Mouse (Mus musculus) ES-E14 (cell line): Measurements from ENCODE around the gene Chd5. TPM values are rescaled to one million over a fixed set of nuclear protein-coding genes. Genes with fewer than 3 reads are reported as not detected.
A peak's percentile ranks its signal among the peaks of the same experiment; 100 is the strongest.

ENCODE experiments used
- DNase-seq: peaks from one replicate; pipeline ENCODE4 v3.0.0-alpha.2; 2013; ENCODE audit warnings: low read depth, low spot score
- H3K27ac ChIP-seq: 2 replicates; pipeline ENCODE4 v1.5.1; 2012; ENCODE audit warnings: low read depth, mild to moderate bottlenecking, low read length, moderate library complexity, mixed read lengths; ENCODE audit not compliant: poor library complexity, insufficient read depth, severe bottlenecking
- H3K36me3 ChIP-seq: 2 replicates; pipeline ENCODE4 v1.6.1; 2012; ENCODE audit warnings: mild to moderate bottlenecking, low read length, moderate library complexity, mixed read lengths; ENCODE audit not compliant: control insufficient read depth, poor library complexity, insufficient read depth, severe bottlenecking
- H3K4me1 ChIP-seq, 2 experiments: fragments of 150-350 bp in 1 of 2; sonication (generic) in 1 of 2; 2 replicates each; pipeline ENCODE4 v1.6.1; 2012; ENCODE audit warnings: low read length in 2 of 2, mild to moderate bottlenecking in 1 of 2, mixed read lengths in 1 of 2; ENCODE audit not compliant: control insufficient read depth in 2 of 2, insufficient read depth in 2 of 2, poor library complexity in 1 of 2
- H3K4me3 ChIP-seq, 2 experiments: fragments of 150-350 bp in 1 of 2; sonication (generic) in 1 of 2; 2 replicates each; pipeline ENCODE4 v1.5.1; 2012; ENCODE audit warnings: low read length in 2 of 2, low read depth in 1 of 2, mild to moderate bottlenecking in 1 of 2, mixed read lengths in 1 of 2; ENCODE audit not compliant: insufficient read depth in 1 of 2, poor library complexity in 1 of 2, severe bottlenecking in 1 of 2
- H3K9ac ChIP-seq: 2 replicates; pipeline ENCODE4 v1.6.1; 2012; ENCODE audit warnings: low read depth, mild to moderate bottlenecking, low read length, mixed read lengths; ENCODE audit not compliant: poor library complexity, insufficient read depth, severe bottlenecking
- H3K9me3 ChIP-seq: fragments of 150-350 bp; sonication (generic); 2 replicates; pipeline ENCODE4 v1.6.1; 2012; ENCODE audit warnings: low read depth, mild to moderate bottlenecking, low read length; ENCODE audit not compliant: control insufficient read depth, insufficient read depth
- CHD2 ChIP-seq: IDR thresholded peaks from 2 replicates; pipeline ENCODE4 v1.6.1; 2014; ENCODE audit warnings: mild to moderate bottlenecking, low read depth, low read length, inconsistent platforms
- HCFC1 ChIP-seq: IDR thresholded peaks from 2 replicates; pipeline ENCODE4 v1.6.1; 2012; ENCODE audit warnings: low read length, inconsistent platforms, borderline replicate concordance; ENCODE audit not compliant: insufficient read depth
- MAFK ChIP-seq: IDR thresholded peaks from 2 replicates; pipeline ENCODE4 v1.6.1; 2014; ENCODE audit warnings: mild to moderate bottlenecking, low read depth, low read length, inconsistent platforms; ENCODE audit not compliant: insufficient read depth
- ZC3H11A ChIP-seq: IDR thresholded peaks from 2 replicates; pipeline ENCODE4 v1.6.1; 2012; ENCODE audit warnings: low read depth, mild to moderate bottlenecking, inconsistent platforms, low read length, borderline replicate concordance
- ZNF384 ChIP-seq: IDR thresholded peaks from 2 replicates; pipeline ENCODE4 v1.6.1; 2012; ENCODE audit warnings: low read depth, low read length, inconsistent platforms
- in situ Hi-C, 2 experiments: fragments of 600-800 bp; cut with MboI; formaldehyde crosslinking; loops; one replicate each; pipeline ENCODE4 v1.15.1; 2025; ENCODE audit warnings: low sequenced_read_pairs in 2 of 2, inconsistent platforms in 1 of 2; ENCODE audit not compliant: unreplicated experiment in 2 of 2
- total RNA-seq: library from RNA; depleted of rRNA; stranded (reverse); fragments of 300-350 nt; gene quantifications from 2 replicates; pipeline ENCODE4 v1.2.3, GENCODE M21; 2012; rRNA removed

Chd5 gene
- total RNA-seq: 3.1 and 5.8 TPM in 2 replicates

- DNase-seq: no peak
- no peak within 1 kb of the TSS for H3K27ac ChIP-seq
These were observed at the start of gene Chd5 for GRCm38 (mm10) chr4:152338419-152339292. Gene Chd5, plus strand, starts transcription at chr4:152338651.

DNA sequence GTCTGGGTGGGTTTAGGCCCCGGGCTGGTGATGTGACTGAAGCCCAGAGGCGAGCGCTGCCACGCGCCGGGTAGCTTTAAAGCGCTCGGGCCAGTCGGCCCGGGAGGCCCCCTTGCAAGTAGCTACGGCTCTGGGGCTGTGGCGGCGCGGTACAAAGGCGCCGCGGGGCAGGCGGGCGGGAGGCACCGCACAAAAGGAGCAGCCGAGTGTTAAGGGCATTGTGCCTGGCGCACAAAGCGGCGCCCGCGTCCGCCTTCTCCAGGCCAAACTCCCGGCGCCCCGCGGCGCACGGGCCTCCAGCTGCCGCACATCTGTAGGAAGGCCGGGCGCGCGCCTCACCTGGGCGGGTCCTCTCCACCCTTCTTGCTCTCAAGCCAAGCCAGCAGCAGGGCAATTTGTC, 48.1 kb upstream of the Chd5 start:
- Histone ChIP-seq H3K4me3 (peak overlapping the region; percentile 18 to 38; a peak in 3 of 4 replicates), H3K36me3 (no peaks in the 10 kb centered on the region), H3K9me3 (no peaks in the 10 kb centered on the region), H3K9ac (no peak overlapping the region; the same call in 1 of the 2 replicates), H3K27ac (peak overlapping the region; percentile 11; the same call in 1 of the 2 replicates), H3K4me1 (peaks cover 7 to 46% of the 10 kb centered on the region in 2 experiments; a peak in 3 of 4 replicates)
- in situ Hi-C loops: no loop called here
- peak; percentile 68 for DNase-seq
- TF ChIP-seq CHD2 (no peak), HCFC1 (no peak), ZC3H11A (no peak), ZNF384 (no peak), MAFK (no peak)

More at GRCm38 (mm10) chr4:152338419-152339292, at the start of gene Chd5:
- Histone ChIP-seq H3K36me3 (peaks cover 8% of the 10 kb centered on the region), H3K4me3 (peak within 1 kb of the TSS; percentile 58 to 76), H3K9ac (peak within 1 kb of the TSS; percentile 57), H3K9me3 (no peaks in the 10 kb centered on the region), H3K4me1 (peaks cover 3 to 26% of the 10 kb centered on the region in 2 experiments; a peak in 2 of 4 replicates)
- no peak for TF ChIP-seq MAFK
- TF ChIP-seq HCFC1: no peak
- TF ChIP-seq CHD2: no peak
- no peak for TF ChIP-seq ZNF384
- TF ChIP-seq ZC3H11A: no peak
- in situ Hi-C loops: loop anchor here in 1 of 2 experiments (10.0 kb wide), 1 partner anchor 96 kb away; no protein-coding TSS in a partner anchor

GRCm38 (mm10) chr4:152290991-152291390, 47.5 kb upstream of the Chd5 start:
- Histone ChIP-seq H3K27ac (peak overlapping the region; percentile 20; the same call in 1 of the 2 replicates), H3K4me1 (peaks cover 5 to 46% of the 10 kb centered on the region in 2 experiments; a peak in 3 of 4 replicates), H3K9ac (no peak overlapping the region), H3K4me3 (0 out of 4 replicates have a peak overlapping the region, but pooled peaks of 1 of the 2 experiments have one; percentile 18), H3K9me3 (no peaks in the 10 kb centered on the region), H3K36me3 (no peaks in the 10 kb centered on the region)
- in situ Hi-C loops: no loop called here
- TF ChIP-seq MAFK: no peak
- TF ChIP-seq HCFC1: no peak
- TF ChIP-seq ZNF384: no peak
- TF ChIP-seq CHD2: no peak
- TF ChIP-seq ZC3H11A: no peak
- no peak for DNase-seq

DNA sequence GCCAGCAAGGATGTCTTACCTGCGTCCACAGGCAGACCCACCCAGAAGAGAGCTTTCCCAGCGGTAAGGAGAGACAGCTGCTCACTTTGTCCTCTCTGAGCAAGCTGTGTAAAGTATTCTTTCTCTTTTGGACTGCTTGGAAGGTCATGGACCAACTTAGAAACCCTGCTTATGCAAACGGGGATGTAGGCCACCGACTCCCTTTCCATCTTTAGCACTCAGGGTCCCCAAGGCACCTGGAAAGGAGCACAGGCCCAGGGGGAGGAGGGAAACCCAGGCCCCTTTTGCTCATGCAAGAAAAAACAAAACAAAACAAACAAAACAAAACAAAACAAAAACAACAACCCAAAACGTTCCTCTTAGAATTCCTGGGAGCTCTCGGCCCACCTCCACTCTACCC, 46.9 kb upstream of the Chd5 start, which contains the start of gene Hes3:
Hes3 (minus strand) TSS at position 101 of the 400 bp plus-strand sequence.
- Histone ChIP-seq H3K9ac (no peak within 1 kb of the TSS), H3K9me3 (no peaks in the 10 kb centered on the region), H3K4me3 (peak within 1 kb of the TSS; percentile 18 to 38; a peak in 2 of 4 replicates), H3K4me1 (peaks cover 5 to 45% of the 10 kb centered on the region in 2 experiments; a peak in 3 of 4 replicates), H3K27ac (peak within 1 kb of the TSS; percentile 20; the same call in 1 of the 2 replicates), H3K36me3 (no peaks in the 10 kb centered on the region)
- DNase-seq: no peak
- in situ Hi-C loops: no loop called here
- TF ChIP-seq ZC3H11A (no peak), CHD2 (no peak), MAFK (no peak), ZNF384 (no peak), HCFC1 (no peak)
